Mouse (Mus musculus) small intestine, adult 2 months (tissue): ENCODE data around the gene Tecpr2.

Experiments
- CTCF ChIP-seq: fragments of 200-500 bp; IDR thresholded peaks from 2 replicates; pipeline ENCODE4 v1.5.1; 2012; ENCODE audit warnings: low read depth, mild to moderate bottlenecking, control low read depth, inconsistent platforms, low read length, moderate library complexity, mixed read lengths; ENCODE audit not compliant: insufficient replicate concordance, insufficient read length; ENCODE audit errors: extremely low read depth
- POLR2A ChIP-seq: fragments of 200-500 bp; IDR thresholded peaks from 2 replicates; pipeline ENCODE4 v1.6.1; 2012; ENCODE audit warnings: low read depth, mild to moderate bottlenecking, control low read depth, inconsistent platforms, low read length, moderate library complexity

DNA sequence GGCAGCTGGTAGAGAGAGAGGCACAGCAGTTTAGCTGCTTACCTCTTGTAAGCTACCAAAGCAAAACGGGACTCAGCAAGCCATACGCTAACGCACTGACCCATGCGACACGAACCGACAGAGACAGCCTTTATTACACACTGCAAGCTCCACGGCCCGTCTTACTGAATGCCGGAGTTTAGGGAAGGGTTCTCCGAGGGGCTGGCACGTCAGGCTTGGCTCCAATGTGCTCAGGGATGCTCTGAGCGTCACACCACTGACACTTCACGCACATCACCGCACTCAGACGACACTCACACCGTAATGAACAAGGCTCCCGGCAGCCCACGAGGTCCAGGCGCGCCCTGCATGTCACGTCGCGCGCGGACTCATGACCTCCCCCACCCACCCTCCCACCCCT, 458 bp upstream of the Tecpr2 start:
- TF ChIP-seq CTCF (no peak), POLR2A (no peak)
